ENCODE assay signal across 8 mouse cellular contexts in the genomic region with DNA sequence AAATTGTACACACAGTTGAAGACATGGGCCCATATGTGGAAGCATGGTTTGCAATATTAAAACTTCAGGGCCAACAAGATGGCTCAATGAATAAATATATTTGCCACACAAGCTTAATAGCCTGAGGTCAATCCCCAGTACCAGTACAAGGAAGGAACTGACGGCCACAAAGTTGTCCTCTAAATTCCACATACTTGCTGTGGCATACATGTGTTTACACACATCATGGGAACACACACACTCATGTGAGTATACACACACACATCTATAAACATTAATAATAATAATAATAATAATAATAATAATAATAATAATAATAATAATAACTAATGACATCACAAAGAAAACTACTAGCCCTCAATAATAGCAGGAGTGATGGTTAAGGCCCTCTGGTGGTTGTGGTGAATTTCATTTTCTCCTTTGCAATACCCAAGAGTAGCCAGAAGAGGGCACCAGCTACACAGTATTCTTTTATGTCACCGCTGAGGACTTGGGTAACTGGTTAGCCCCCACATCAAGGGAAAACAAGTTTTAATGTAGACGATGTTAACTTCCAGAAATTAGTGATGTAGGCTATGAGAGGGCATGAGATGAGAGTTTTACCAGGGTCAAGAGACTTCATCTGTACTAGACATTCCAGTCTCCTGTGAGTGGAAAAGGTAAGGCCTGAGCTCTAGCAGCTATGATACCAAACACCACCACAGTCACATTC.
DNase-seq lines count a peak whose midpoint lies in the region; ATAC-seq and TF ChIP-seq lines count a peak whose summit lies in the region.

No protein-coding gene starts in this region.

- intact Hi-C loops in gastrocnemius, postnatal 36 days (cut with DNase I), result loop anchor here (2.0 kb wide), 1 partner anchor 123 kb away; no protein-coding TSS in a partner anchor

- H3K9ac ChIP-seq in forebrain, embryonic 16.5 days (replicated peaks; ENCODE audit: low read depth, low read length), result no peak overlapping the region
- no peak overlapping the region for H3K9ac ChIP-seq in kidney, postnatal 0 days (ENCODE audit: low read depth, low read length)

- H3K9me3 ChIP-seq in forebrain, embryonic 16.5 days (ENCODE audit: control insufficient read depth, low read length), result no peaks in the 10 kb centered on the region
- no peaks in the 10 kb centered on the region for H3K9me3 ChIP-seq in kidney, postnatal 0 days (replicated peaks; ENCODE audit: low read length)

- DNase-seq in gastrocnemius, postnatal 10 days, result peak; percentile 15
- no peak for DNase-seq in gastrocnemius, postnatal 36 days
- DNase-seq in 416B (ENCODE audit: low read depth), result peak; percentile 55
- peak; percentile 67 for DNase-seq in T-cell, adult 2 months (ENCODE audit: low spot score)
- peak; percentile 81 for DNase-seq in kidney, postnatal 0 days (ENCODE audit: low spot score)
- peak; percentile 49 for DNase-seq in lung, postnatal 25 days (ENCODE audit: low spot score)
- DNase-seq in thymus, postnatal 36 days, result peak; percentile 22 to 30

- no peak overlapping the region for H3K4me2 ChIP-seq in forebrain, embryonic 16.5 days (ENCODE audit: low read length)
- no peak overlapping the region for H3K4me2 ChIP-seq in kidney, postnatal 0 days (ENCODE audit: low read length)

- ATAC-seq in forebrain, embryonic 16.5 days, result peak; percentile 40; the same call in 1 of the 2 replicates
- no peak for ATAC-seq in kidney, postnatal 0 days (replicated peaks; ENCODE audit: low FRiP score, low read depth)

- peak; percentile 98 for TF ChIP-seq CTCF in kidney, postnatal 0 days (IDR thresholded peaks at IDR 0.05; ENCODE audit: low read depth)

- H3K27me3 ChIP-seq in forebrain, embryonic 16.5 days (replicated peaks; ENCODE audit: control insufficient read depth, insufficient read depth, low read length), result no peaks in the 10 kb centered on the region
- H3K27me3 ChIP-seq in kidney, postnatal 0 days (ENCODE audit: insufficient read depth, low read length), result no peaks in the 10 kb centered on the region

- no peaks in the 10 kb centered on the region for H3K4me1 ChIP-seq in forebrain, embryonic 16.5 days (replicated peaks; ENCODE audit: control insufficient read depth, insufficient read depth, low read length)
- no peaks in the 10 kb centered on the region for H3K4me1 ChIP-seq in kidney, postnatal 0 days (replicated peaks; ENCODE audit: insufficient read depth, low read length)

- H3K4me3 ChIP-seq in forebrain, embryonic 16.5 days (replicated peaks; ENCODE audit: low read length), result no peak overlapping the region
- H3K4me3 ChIP-seq in kidney, postnatal 0 days (replicated peaks; ENCODE audit: low read depth, low read length), result no peak overlapping the region

- no peaks in the 10 kb centered on the region for H3K36me3 ChIP-seq in forebrain, embryonic 16.5 days (ENCODE audit: control insufficient read depth, insufficient read depth)
- H3K36me3 ChIP-seq in kidney, postnatal 0 days (ENCODE audit: insufficient read depth, low read length), result no peaks in the 10 kb centered on the region

- 32% methylated on average over 3 of the region's 3 CpGs for WGBS in forebrain, embryonic 16.5 days
- 30% methylated on average over 3 of the region's 3 CpGs for WGBS in kidney, postnatal 0 days

- H3K27ac ChIP-seq in forebrain, embryonic 16.5 days (ENCODE audit: low read length), result no peak overlapping the region
- H3K27ac ChIP-seq in kidney, postnatal 0 days, result no peak overlapping the region

Comparison
In these comparisons a context has a peak if more than half of its experiments do, and no peak if none do; other contexts are left out.
1. DNase-seq: peak in gastrocnemius, postnatal 10 days (single experiment), 416B (single experiment), T-cell, adult 2 months (single experiment), kidney, postnatal 0 days (single experiment), lung, postnatal 25 days (single experiment) and thymus, postnatal 36 days (2 of 2); none in gastrocnemius, postnatal 36 days (0 of 2).